Mouse (Mus musculus) heart, postnatal 0 days (tissue): ENCODE results near the gene Fam186a.
A peak's percentile ranks its signal among the peaks of the same experiment; 100 is the strongest.

ENCODE experiments used
- CTCF ChIP-seq: IDR thresholded peaks from 2 replicates; pipeline ENCODE4 v1.5.1; 2016; ENCODE audit warnings: antibody characterized with exemption, control low read depth, low read depth
- EP300 ChIP-seq: IDR thresholded peaks from 2 replicates; pipeline ENCODE4 v1.6.1; 2016; ENCODE audit warnings: antibody characterized with exemption, low read depth

DNA sequence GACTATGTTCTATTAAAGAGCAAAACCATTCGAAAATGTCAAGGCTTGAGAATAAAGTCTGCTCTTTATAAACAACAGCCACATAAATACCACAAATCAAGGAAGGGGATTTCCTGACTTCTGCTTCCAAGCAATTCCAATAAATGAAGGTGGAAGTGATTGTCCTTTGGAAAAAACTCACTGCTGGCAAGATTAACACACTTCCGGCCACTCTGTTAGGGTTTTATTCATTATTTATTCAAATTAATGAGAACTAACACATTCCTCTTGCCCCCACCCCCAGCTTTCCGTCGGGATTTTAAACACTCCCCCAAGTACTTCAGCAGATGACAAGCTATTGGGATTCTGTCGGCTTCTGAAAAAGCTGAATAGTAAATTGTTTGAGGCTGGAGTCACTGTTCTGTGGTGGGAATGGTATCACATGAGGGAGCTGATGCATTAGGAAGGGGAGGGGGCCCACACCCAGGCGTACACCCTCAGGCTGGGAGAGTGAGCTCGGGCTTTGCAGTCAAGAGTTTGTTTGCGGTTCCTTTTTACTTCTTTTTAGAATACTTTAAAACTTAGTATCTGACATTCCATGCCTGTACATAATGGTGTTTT, 77.5 kb downstream of the Fam186a start:
- no peak for TF ChIP-seq CTCF
- TF ChIP-seq EP300 = peak; percentile 35; the same call in 1 of the 2 replicates
